Mouse (Mus musculus) liver, embryonic 11.5 days (tissue): Measurements from ENCODE around the gene Brf1. TPM values are rescaled to one million over a fixed set of nuclear protein-coding genes. Genes with fewer than 3 reads are reported as not detected.

ENCODE experiments used
- ATAC-seq: fragments of 200-750 bp; cut with Nextera tagmentation; replicated peaks from 2 replicates; pipeline ENCODE4 v1.8.0; 2017; ENCODE audit warnings: moderate number of reproducible peaks, mild to moderate bottlenecking, moderate TSS enrichment, moderate library complexity; ENCODE audit not compliant: low FRiP score
- DNase-seq: peaks from one replicate; pipeline ENCODE4 v3.0.0-alpha.2; 2017; ENCODE audit warnings: low spot score
- H3K27ac ChIP-seq: fragments of 300-500 bp; sonication (generic); 2 replicates; pipeline ENCODE4 v1.5.1; 2014; ENCODE audit warnings: mild to moderate bottlenecking, low read depth, low read length, control low read depth
- H3K27me3 ChIP-seq: fragments of 300-500 bp; sonication (generic); replicated peaks from 2 replicates; pipeline ENCODE4 v1.6.1; 2014; ENCODE audit warnings: low read length, mixed read lengths; ENCODE audit not compliant: control insufficient read depth, insufficient read depth
- H3K36me3 ChIP-seq: fragments of 300-500 bp; sonication (generic); 2 replicates; pipeline ENCODE4 v1.6.1; 2014; ENCODE audit warnings: mild to moderate bottlenecking, low read length, moderate library complexity, mixed read lengths; ENCODE audit not compliant: control insufficient read depth, insufficient read depth
- H3K4me1 ChIP-seq: fragments of 300-500 bp; sonication (generic); replicated peaks from 2 replicates; pipeline ENCODE4 v1.6.1; 2014; ENCODE audit warnings: low read length, mixed read lengths; ENCODE audit not compliant: control insufficient read depth, insufficient read depth
- H3K4me2 ChIP-seq: fragments of 300-500 bp; sonication (generic); 2 replicates; pipeline ENCODE4 v1.6.1; 2014; ENCODE audit warnings: mild to moderate bottlenecking, control low read depth, moderate library complexity
- H3K4me3 ChIP-seq: fragments of 300-500 bp; sonication (generic); 2 replicates; pipeline ENCODE4 v1.5.1; 2014; ENCODE audit warnings: low read depth, low read length, control low read depth
- H3K9ac ChIP-seq: fragments of 300-500 bp; sonication (generic); 2 replicates; pipeline ENCODE4 v1.6.1; 2014; ENCODE audit warnings: low read depth, low read length, control low read depth
- H3K9me3 ChIP-seq: fragments of 300-500 bp; sonication (generic); 2 replicates; pipeline ENCODE4 v1.6.1; 2016; ENCODE audit warnings: low read length, inconsistent platforms, mixed read lengths; ENCODE audit not compliant: control insufficient read depth
- WGBS: fragments of 180-500 bp; shearing (Covaris S2); extraction: QIAGEN DNeasy Blood & Tissue Kit; methylation state at CpG from one replicate; pipeline ENCODE4 v1.1.7; 2014; 5-methylcytosine and 5-hydroxymethylcytosine counted together
- polyA plus RNA-seq: library from polyadenylated mRNA; unstranded; fragments of >200 nt; fragmentation: Nextera tagmentation; extraction: Ambion mirVana; gene quantifications from 2 replicates; pipeline ENCODE4 v1.2.1, GENCODE M21; 2014

Brf1 gene
- polyA plus RNA-seq, 1 experiment from 2014 or later = 51.8 TPM

DNA sequence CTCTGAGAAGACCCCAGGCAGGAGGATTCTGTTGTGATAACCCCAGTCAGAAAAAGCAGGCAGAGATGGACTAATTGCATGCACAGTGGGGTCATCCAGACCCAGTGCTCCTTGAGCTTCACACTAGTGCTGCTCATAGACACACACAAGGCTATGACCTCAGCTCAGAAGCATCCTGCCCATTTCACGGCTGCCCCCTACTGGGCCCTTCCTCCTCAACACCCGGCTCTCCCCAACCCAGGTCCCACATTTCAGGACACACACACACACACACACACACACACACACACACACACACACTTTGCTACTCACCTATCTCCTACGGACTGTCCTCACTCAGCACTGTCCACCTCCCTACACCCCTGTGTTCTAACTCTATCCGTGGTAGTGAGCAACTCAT is 42.2 kb downstream of the Brf1 start:
- H3K9ac ChIP-seq = no peak overlapping the region
- H3K27ac ChIP-seq = no peak overlapping the region

GRCm38 (mm10) chr12:112955800-112956199 is 44.7 kb downstream of the Brf1 start:
- Histone ChIP-seq H3K9ac (no peak overlapping the region), H3K27ac (no peak overlapping the region), H3K4me3 (no peak overlapping the region), H3K4me2 (no peak overlapping the region), H3K27me3 (peaks cover 16% of the 10 kb centered on the region), H3K36me3 (peaks cover 12% of the 10 kb centered on the region), H3K4me1 (peaks cover 7% of the 10 kb centered on the region; the same call in 1 of the 2 replicates), H3K9me3 (no peaks in the 10 kb centered on the region)
- 32% methylated on average over 4 of the region's 4 CpGs for WGBS
- DNase-seq = no peak
- peak; percentile 61 for ATAC-seq

More for the DNA sequence above, 42.2 kb downstream of the Brf1 start:
- Histone ChIP-seq H3K4me2 (no peak overlapping the region), H3K9me3 (no peaks in the 10 kb centered on the region), H3K4me3 (no peak overlapping the region), H3K4me1 (no peaks in the 10 kb centered on the region), H3K27me3 (no peaks in the 10 kb centered on the region), H3K36me3 (peaks cover 36% of the 10 kb centered on the region)
- ATAC-seq = peak; percentile 17; the same call in 1 of the 2 replicates
- no peak for DNase-seq
- 52% methylated on average over 4 of the region's 4 CpGs for WGBS

- no peak overlapping the region for H3K4me3 ChIP-seq
- H3K27ac ChIP-seq = no peak overlapping the region
- peaks cover 28% of the 10 kb centered on the region for H3K27me3 ChIP-seq
- WGBS = 43% methylated on average over 3 of the region's 3 CpGs
- H3K9ac ChIP-seq = no peak overlapping the region
- no peak overlapping the region for H3K4me2 ChIP-seq
- no peak for ATAC-seq
- no peaks in the 10 kb centered on the region for H3K9me3 ChIP-seq
- H3K4me1 ChIP-seq = peaks cover 7% of the 10 kb centered on the region; the same call in 1 of the 2 replicates
- DNase-seq = no peak
- no peaks in the 10 kb centered on the region for H3K36me3 ChIP-seq
These were observed 47.5 kb downstream of the Brf1 start for GRCm38 (mm10) chr12:112952926-112953565.

DNA sequence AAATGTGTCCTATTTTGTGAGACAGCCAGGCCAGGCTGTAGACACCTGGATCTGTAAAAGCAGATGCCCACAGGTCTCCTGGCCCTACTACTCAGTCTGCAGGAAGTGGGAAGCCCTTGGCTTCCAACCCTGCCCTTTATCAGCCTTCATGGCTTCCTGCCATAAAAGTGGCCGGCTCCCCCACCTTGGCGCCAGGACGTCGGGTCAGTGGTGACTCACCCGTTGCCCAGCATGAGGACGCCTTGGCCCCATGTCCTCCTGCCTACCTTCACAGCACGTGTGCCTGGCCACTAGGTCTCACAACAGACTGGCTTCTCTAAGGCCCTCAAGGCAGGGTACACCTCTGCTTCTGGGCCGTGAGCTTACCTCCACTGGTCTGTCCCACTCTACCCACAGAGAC is 48.1 kb downstream of the Brf1 start:
- H3K27ac ChIP-seq = no peak overlapping the region
- no peak overlapping the region for H3K4me3 ChIP-seq
- H3K9me3 ChIP-seq = no peaks in the 10 kb centered on the region
- H3K9ac ChIP-seq = no peak overlapping the region
- H3K27me3 ChIP-seq = peaks cover 29% of the 10 kb centered on the region
- ATAC-seq (peak; percentile 11; the same call in 1 of the 2 replicates), DNase-seq (no peak)
- H3K36me3 ChIP-seq = no peaks in the 10 kb centered on the region
- WGBS = 28% methylated on average over 8 of the region's 8 CpGs
- peaks cover 7% of the 10 kb centered on the region; the same call in 1 of the 2 replicates for H3K4me1 ChIP-seq
- H3K4me2 ChIP-seq = no peak overlapping the region

GRCm38 (mm10) chr12:112951150-112951842 is 49.2 kb downstream of the Brf1 start:
- DNase-seq (no peak), ATAC-seq (no peak)
- Histone ChIP-seq H3K9me3 (no peaks in the 10 kb centered on the region), H3K36me3 (no peaks in the 10 kb centered on the region), H3K4me3 (no peak overlapping the region), H3K4me1 (peaks cover 7% of the 10 kb centered on the region; the same call in 1 of the 2 replicates), H3K4me2 (no peak overlapping the region), H3K27ac (peak overlapping the region; percentile 16), H3K9ac (no peak overlapping the region), H3K27me3 (peaks cover 29% of the 10 kb centered on the region)
- 26% methylated on average over 7 of the region's 7 CpGs for WGBS

GRCm38 (mm10) chr12:112950761-112951129 is 49.8 kb downstream of the Brf1 start:
- no peak for DNase-seq
- peak overlapping the region; percentile 62 for H3K4me3 ChIP-seq
- peak overlapping the region; percentile 16 for H3K27ac ChIP-seq
- H3K27me3 ChIP-seq = peaks cover 29% of the 10 kb centered on the region
- H3K9ac ChIP-seq = no peak overlapping the region
- no peaks in the 10 kb centered on the region for H3K9me3 ChIP-seq
- peak overlapping the region; percentile 97 for H3K4me2 ChIP-seq
- H3K4me1 ChIP-seq = peaks cover 7% of the 10 kb centered on the region; the same call in 1 of the 2 replicates
- WGBS = 10% methylated on average over 6 of the region's 6 CpGs
- no peaks in the 10 kb centered on the region for H3K36me3 ChIP-seq
- ATAC-seq = no peak

- Histone ChIP-seq H3K27me3 (peaks cover 29% of the 10 kb centered on the region), H3K36me3 (no peaks in the 10 kb centered on the region), H3K4me1 (peaks cover 7% of the 10 kb centered on the region; the same call in 1 of the 2 replicates), H3K4me2 (peak overlapping the region; percentile 97), H3K27ac (peak overlapping the region; percentile 72), H3K4me3 (peak overlapping the region; percentile 62), H3K9ac (peak overlapping the region; percentile 64), H3K9me3 (no peaks in the 10 kb centered on the region)
- under 1% methylated on average over 58 of the region's 58 CpGs for WGBS
- DNase-seq (peak; percentile 82), ATAC-seq (peak; percentile 71)
These were observed 50.3 kb downstream of the Brf1 start for GRCm38 (mm10) chr12:112950040-112950760.

DNA sequence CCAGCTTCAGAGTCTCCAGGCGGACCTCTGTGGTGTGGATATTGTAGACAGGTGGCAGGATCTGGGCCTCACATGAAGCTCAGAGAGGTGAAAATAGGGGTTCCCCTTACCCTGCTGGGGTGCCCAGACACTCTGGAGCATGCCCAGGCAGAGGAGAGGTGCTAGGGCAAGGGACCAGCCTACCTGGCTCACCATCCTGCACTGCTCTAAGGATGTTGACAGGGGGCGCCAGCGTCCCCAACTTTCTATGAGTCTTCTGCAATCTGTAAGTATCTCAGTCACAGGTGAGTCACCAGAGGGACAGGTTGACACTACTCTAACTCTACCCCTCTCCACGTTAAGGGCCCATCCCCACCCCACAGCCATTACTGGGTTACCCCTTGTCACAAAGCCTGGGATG is 53.2 kb downstream of the Brf1 start:
- Histone ChIP-seq H3K27ac (no peak overlapping the region), H3K36me3 (no peaks in the 10 kb centered on the region), H3K4me2 (no peak overlapping the region), H3K4me1 (peaks cover 8% of the 10 kb centered on the region; the same call in 1 of the 2 replicates), H3K9ac (no peak overlapping the region), H3K4me3 (no peak overlapping the region), H3K9me3 (no peaks in the 10 kb centered on the region), H3K27me3 (peaks cover 25% of the 10 kb centered on the region)
- ATAC-seq (no peak), DNase-seq (no peak)
- 24% methylated on average over 4 of the region's 4 CpGs for WGBS
